Mouse (Mus musculus): Measurements from ENCODE around the gene Dnaja3. TPM values are rescaled to one million over a fixed set of nuclear protein-coding genes. Genes with fewer than 3 reads are reported as not detected.

Dnaja3 gene
- polyA plus RNA-seq, 1 experiment, result 72.9 TPM

GRCm38 (mm10) chr16:4602189-4602588, 37.6 kb upstream of the Dnaja3 start:
- DNase-seq, result peak; percentile 96
- H3K27me3 ChIP-seq (replicated peaks; ENCODE audit: control insufficient read depth, insufficient read depth, low read length), result no peaks in the 10 kb centered on the region
- WGBS, result 14% methylated on average over 3 of the region's 3 CpGs
- peaks cover 78% of the 10 kb centered on the region for H3K4me1 ChIP-seq (ENCODE audit: control insufficient read depth, insufficient read depth, low read length)
- H3K4me3 ChIP-seq (ENCODE audit: insufficient read depth, low read depth, low read length), result peak overlapping the region; percentile 17; the same call in 1 of the 2 replicates
- peak overlapping the region; percentile 94 for H3K27ac ChIP-seq (ENCODE audit: insufficient read depth, low read depth, low read length)
- TF ChIP-seq POLR2A (IDR thresholded peaks at IDR 0.05; ENCODE audit: low read depth, low read length) (peak; percentile 94), CTCF (conservative IDR thresholded peaks at IDR 0.05; ENCODE audit: insufficient read depth, insufficient read length, low read depth, low read length) (no peak)
- H3K36me3 ChIP-seq (ENCODE audit: control insufficient read depth, insufficient read depth, low read length), result no peaks in the 10 kb centered on the region

- DNase-seq, result peak; percentile 91
- Histone ChIP-seq H3K27ac (ENCODE audit: insufficient read depth, low read depth, low read length) (peak overlapping the region; percentile 94), H3K36me3 (ENCODE audit: control insufficient read depth, insufficient read depth, low read length) (no peaks in the 10 kb centered on the region), H3K4me3 (ENCODE audit: insufficient read depth, low read depth, low read length) (no peak overlapping the region), H3K4me1 (ENCODE audit: control insufficient read depth, insufficient read depth, low read length) (peaks cover 78% of the 10 kb centered on the region), H3K27me3 (replicated peaks; ENCODE audit: control insufficient read depth, insufficient read depth, low read length) (no peaks in the 10 kb centered on the region)
- WGBS, result 13% methylated on average over 7 of the region's 7 CpGs
- TF ChIP-seq POLR2A (IDR thresholded peaks at IDR 0.05; ENCODE audit: low read depth, low read length) (no peak), CTCF (conservative IDR thresholded peaks at IDR 0.05; ENCODE audit: insufficient read depth, insufficient read length, low read depth, low read length) (no peak)
These were observed 36.9 kb upstream of the Dnaja3 start for GRCm38 (mm10) chr16:4602766-4603452.

- 26% methylated on average over 1 of the region's 1 CpGs for WGBS
- no peak for DNase-seq
- Histone ChIP-seq H3K4me3 (ENCODE audit: insufficient read depth, low read depth, low read length) (no peak overlapping the region), H3K27me3 (replicated peaks; ENCODE audit: control insufficient read depth, insufficient read depth, low read length) (no peaks in the 10 kb centered on the region), H3K36me3 (ENCODE audit: control insufficient read depth, insufficient read depth, low read length) (no peaks in the 10 kb centered on the region), H3K27ac (ENCODE audit: insufficient read depth, low read depth, low read length) (peak overlapping the region; percentile 94), H3K4me1 (ENCODE audit: control insufficient read depth, insufficient read depth, low read length) (peaks cover 75% of the 10 kb centered on the region)
- TF ChIP-seq CTCF (conservative IDR thresholded peaks at IDR 0.05; ENCODE audit: insufficient read depth, insufficient read length, low read depth, low read length) (no peak), POLR2A (IDR thresholded peaks at IDR 0.05; ENCODE audit: low read depth, low read length) (no peak)
These were observed 36.3 kb upstream of the Dnaja3 start for GRCm38 (mm10) chr16:4603453-4603837.

GRCm38 (mm10) chr16:4604293-4604837, 35.4 kb upstream of the Dnaja3 start:
- Histone ChIP-seq H3K27ac (ENCODE audit: insufficient read depth, low read depth, low read length) (peak overlapping the region; percentile 94), H3K4me3 (ENCODE audit: insufficient read depth, low read depth, low read length) (no peak overlapping the region), H3K4me1 (ENCODE audit: control insufficient read depth, insufficient read depth, low read length) (peaks cover 65% of the 10 kb centered on the region), H3K36me3 (ENCODE audit: control insufficient read depth, insufficient read depth, low read length) (no peaks in the 10 kb centered on the region; the same call in 1 of the 2 replicates), H3K27me3 (replicated peaks; ENCODE audit: control insufficient read depth, insufficient read depth, low read length) (no peaks in the 10 kb centered on the region)
- 34% methylated on average over 11 of the region's 11 CpGs for WGBS
- TF ChIP-seq CTCF (conservative IDR thresholded peaks at IDR 0.05; ENCODE audit: insufficient read depth, insufficient read length, low read depth, low read length) (no peak), POLR2A (IDR thresholded peaks at IDR 0.05; ENCODE audit: low read depth, low read length) (no peak)
- peak; percentile 77 for DNase-seq

GRCm38 (mm10) chr16:4605514-4606131, 34.2 kb upstream of the Dnaja3 start:
- TF ChIP-seq POLR2A (IDR thresholded peaks at IDR 0.05; ENCODE audit: low read depth, low read length) (no peak), CTCF (conservative IDR thresholded peaks at IDR 0.05; ENCODE audit: insufficient read depth, insufficient read length, low read depth, low read length) (no peak)
- H3K36me3 ChIP-seq (ENCODE audit: control insufficient read depth, insufficient read depth, low read length), result no peaks in the 10 kb centered on the region; the same call in 1 of the 2 replicates
- peaks cover 53% of the 10 kb centered on the region for H3K4me1 ChIP-seq (ENCODE audit: control insufficient read depth, insufficient read depth, low read length)
- peak overlapping the region; percentile 94 for H3K27ac ChIP-seq (ENCODE audit: insufficient read depth, low read depth, low read length)
- peak; percentile 69 for DNase-seq
- no peaks in the 10 kb centered on the region for H3K27me3 ChIP-seq (replicated peaks; ENCODE audit: control insufficient read depth, insufficient read depth, low read length)
- no peak overlapping the region for H3K4me3 ChIP-seq (ENCODE audit: insufficient read depth, low read depth, low read length)
- WGBS, result 39% methylated on average over 13 of the region's 13 CpGs

- peak; percentile 85 for DNase-seq
- Histone ChIP-seq H3K27me3 (replicated peaks; ENCODE audit: control insufficient read depth, insufficient read depth, low read length) (no peaks in the 10 kb centered on the region), H3K27ac (ENCODE audit: insufficient read depth, low read depth, low read length) (peak overlapping the region; percentile 94), H3K36me3 (ENCODE audit: control insufficient read depth, insufficient read depth, low read length) (no peaks in the 10 kb centered on the region; the same call in 1 of the 2 replicates), H3K4me3 (ENCODE audit: insufficient read depth, low read depth, low read length) (no peak overlapping the region), H3K4me1 (ENCODE audit: control insufficient read depth, insufficient read depth, low read length) (peaks cover 51% of the 10 kb centered on the region)
- WGBS, result 1% methylated on average over 5 of the region's 5 CpGs
- TF ChIP-seq POLR2A (IDR thresholded peaks at IDR 0.05; ENCODE audit: low read depth, low read length), result no peak
- TF ChIP-seq CTCF (conservative IDR thresholded peaks at IDR 0.05; ENCODE audit: insufficient read depth, insufficient read length, low read depth, low read length), result peak; percentile 58
These were observed 33.2 kb upstream of the Dnaja3 start for GRCm38 (mm10) chr16:4606431-4607084.

Data from kidney, adult 2 months (tissue).